Mouse (Mus musculus): ENCODE results near the gene Ldhd.

Gene Ldhd

DNA sequence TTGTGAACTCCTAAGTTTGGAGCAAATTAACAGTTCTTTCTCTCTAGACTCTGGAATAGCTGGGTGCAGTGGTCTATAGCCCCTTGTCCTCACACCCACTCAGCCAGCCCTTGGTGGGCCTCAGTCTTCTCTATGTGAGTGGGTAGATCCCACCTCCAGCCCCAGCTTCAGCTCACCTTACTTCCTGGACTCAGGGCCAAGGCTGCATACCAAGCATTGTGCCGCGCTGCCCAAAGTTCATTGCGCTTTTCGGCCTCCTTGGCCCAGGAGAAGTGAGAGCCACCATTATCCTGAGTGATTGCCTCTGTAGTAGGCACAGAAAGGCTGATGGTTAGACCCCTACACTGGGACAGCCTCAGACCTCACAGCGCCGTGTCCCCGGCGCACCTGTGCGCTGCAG, 2.3 kb downstream of the Ldhd start:
- DNase-seq (ENCODE audit: low spot score): no peak

DNA sequence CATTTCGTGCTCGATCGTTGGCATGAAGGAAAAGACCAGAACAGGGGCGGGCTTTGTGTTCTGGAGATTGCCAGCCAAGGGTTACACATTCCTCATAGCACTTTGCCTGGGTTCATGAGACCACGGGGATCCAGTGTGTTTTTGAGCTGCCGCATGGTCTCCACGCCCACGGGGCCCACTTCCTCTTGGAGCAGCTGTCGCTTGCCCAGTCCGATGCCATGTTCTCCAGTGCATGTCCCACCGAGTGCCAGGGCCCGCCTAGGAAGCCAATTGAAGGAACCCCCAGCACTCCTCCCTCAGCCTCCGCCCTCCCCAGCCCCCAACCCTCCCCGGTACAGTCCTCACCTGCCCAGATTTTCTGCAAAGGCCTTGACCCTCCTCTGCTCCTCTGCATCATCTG, 3.2 kb downstream of the Ldhd start:
- no peak for DNase-seq (ENCODE audit: low spot score)

DNA sequence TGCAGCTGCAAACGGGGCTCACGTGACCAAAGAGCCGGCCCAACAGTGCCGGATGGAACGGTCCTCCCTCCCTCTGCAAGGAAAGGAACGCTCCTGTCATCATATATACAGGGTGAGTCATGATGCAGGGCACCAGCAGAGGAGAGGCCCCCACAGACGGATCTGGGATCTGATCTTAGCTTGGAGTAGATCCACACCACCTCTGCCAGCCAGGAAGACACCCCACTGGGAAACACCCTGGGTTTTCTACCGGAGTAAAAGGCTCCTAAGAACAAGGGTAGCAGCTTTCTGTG, 3.7 kb downstream of the Ldhd start:
- no peak for DNase-seq (ENCODE audit: low spot score)

DNA sequence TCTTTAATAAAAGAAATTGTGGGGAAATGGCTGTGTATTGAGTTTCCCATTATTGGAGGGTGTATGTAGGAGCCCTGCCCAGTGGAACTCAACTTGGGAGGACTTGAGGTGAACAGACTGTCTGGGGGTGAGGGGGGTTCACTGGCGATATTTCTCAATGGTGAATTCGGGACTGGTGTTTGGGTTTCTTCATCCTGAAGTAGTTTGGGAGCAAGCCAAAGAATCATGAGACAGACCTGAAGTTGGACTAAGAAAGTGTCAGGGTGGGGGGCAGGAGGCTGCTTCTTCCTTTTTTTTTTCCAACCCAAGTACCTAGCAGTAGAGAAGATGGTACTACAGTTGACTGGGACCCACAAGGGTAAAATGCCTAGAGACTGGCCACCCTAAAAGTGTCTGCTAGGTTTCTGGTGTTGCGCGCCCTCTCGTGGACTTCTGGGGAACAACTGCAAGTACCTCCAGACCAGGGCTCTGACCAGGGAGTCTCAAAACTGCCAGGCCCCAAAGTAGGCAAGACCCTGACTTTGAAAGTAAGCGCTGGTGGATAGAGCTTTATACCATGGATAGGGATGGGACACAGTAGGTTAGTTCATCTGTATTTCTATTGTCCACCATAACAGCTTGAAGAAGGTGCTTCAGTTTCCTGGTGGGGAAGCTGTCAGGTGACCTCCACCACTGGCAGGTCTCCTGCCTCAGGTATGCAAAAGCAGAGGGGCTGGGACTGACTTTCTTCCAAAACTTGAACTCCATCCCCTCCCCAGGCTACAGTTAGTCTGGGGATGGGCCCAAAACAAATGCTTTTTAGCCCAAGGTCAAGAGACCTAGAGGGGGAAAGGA, 4.3 kb downstream of the Ldhd start:
- peak; percentile 94 for DNase-seq (ENCODE audit: low spot score)

DNA sequence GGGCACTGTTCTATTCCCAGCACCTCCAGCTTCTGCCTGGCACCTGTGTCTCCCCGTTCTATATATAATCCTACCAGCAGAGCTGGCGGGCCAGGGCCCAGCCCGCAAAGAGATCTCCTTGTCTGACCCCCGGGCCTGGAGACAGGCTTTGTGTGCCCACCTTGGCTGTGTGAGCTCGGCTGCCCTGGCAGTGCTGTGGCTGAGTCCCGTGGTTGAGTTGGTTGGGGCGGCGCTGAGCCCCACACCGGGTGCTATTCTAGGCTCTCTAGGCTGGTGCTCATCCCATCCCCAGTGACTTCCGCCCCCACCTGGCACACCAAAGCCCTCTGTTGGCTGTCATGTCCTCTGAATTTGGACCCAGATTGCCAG, 5.3 kb downstream of the Ldhd start:
- DNase-seq (ENCODE audit: low spot score): no peak

DNA sequence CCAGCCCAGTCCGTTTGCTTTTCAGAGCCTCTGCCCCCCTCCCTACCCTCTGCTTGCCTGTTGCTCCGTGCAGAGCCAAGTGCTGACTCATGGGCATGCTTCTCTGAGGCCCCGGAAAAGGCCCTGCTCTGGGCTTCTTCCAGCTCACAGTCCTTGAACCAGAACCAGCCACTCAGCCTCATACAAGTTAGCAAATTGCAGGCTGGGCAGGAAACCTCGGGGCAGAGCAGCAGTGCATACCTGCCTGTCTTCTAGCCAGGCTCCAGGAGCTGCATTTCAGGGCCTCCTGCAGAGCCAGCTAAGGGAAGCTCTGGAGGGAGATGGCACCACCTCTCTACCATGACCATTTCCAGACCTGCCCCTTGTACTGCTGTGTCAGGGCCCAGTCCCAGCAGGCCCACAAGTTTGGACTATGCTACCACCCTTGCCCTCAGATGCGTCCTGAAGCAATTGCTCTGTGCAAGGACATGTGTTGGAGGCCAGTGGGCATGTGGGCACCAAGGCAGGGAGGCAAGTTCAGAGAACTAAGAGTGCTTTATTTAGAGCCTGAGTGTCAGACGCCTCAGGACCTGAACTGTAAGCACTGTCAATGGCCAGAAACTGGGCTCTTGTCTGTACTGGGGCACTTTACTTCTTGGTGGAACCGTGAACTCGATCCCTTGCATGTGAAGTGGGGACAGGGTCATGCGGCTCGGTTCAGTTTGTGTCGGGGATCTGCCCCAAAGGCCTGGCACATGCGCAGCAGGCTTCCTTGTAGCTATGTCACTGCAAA, 5.9 kb downstream of the Ldhd start:
- peak; percentile 88 for DNase-seq (ENCODE audit: low spot score)

DNA sequence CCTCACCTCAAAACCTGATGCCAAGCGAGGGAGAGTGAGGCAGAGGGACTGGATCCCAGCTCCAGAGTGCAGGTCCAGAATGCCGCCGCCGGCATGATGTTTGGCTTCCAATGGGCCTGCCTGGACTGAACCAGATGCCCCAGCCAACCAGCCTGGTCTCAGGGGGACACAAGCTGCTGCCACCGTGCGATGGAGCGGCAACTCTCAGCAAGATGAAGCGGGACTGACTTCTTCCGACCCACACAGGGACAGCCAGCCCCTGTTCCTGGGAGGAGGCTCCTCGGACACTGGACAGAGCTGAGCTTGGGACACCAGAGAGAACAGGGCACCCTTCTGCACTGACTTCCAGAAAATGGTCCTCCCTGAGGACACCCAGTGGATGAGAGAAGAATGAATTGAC, 7.6 kb downstream of the Ldhd start:
- no peak for DNase-seq (ENCODE audit: low spot score)

DNA sequence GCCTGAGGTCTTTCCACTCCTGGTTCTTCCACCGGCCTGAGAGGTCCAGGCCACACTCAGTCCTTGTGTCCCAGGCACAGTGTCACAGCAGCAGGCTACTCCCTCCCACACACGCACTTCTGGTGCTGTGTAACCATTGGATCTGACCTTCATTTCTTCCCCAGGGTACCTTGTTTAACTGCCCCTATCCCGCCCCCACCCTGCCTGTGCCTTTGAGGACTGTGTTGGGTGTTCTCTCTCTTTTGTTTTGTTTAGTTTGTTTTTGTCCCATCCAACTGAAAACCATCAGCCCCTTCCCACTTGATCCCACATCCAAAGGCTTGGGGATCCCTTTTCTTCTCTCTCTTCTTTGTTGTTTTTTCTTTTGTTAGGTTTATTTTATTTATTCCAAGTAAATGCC, 8.1 kb downstream of the Ldhd start:
- no peak for DNase-seq (ENCODE audit: low spot score)

DNA sequence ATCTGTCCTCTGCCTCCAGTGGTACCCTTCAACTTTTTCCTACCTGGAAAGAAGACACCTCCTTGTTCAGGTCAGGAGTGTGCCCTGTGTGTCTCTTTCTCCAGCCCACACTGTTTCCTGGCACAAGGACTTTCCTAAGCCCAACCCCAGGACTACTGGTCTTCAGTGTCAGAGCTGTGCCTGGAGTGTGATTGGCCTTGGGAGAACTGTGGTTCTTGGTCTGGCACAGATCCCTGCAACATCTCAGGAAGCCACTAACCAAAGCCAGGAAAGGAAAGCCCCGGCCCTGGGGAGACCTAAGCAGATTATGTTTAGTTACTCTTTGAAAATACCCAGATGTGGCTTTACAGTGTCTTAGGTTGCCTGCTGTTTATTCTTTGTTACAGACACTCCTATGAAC, 10.2 kb downstream of the Ldhd start:
- DNase-seq (ENCODE audit: low spot score): peak; percentile 72

DNA sequence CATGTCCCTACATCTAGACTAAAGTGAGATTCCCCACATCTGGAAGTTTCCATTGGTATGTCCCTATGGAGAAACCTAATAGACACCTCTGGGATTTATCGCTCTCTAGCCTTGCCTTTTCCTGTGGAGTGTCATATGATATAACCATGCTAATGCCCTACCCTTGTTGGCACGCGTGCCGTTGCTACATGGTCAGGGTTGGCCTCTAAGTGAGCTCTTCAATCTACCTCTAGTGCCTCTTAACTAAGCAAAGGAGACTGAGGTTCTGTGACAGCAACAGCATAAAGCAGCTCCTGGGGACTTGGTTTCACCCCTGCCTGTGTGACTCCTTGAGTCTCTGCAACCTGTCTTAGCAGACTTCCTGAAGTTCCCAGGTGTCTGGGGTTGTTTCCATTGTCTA, 11.9 kb downstream of the Ldhd start:
- DNase-seq (ENCODE audit: low spot score): no peak

DNA sequence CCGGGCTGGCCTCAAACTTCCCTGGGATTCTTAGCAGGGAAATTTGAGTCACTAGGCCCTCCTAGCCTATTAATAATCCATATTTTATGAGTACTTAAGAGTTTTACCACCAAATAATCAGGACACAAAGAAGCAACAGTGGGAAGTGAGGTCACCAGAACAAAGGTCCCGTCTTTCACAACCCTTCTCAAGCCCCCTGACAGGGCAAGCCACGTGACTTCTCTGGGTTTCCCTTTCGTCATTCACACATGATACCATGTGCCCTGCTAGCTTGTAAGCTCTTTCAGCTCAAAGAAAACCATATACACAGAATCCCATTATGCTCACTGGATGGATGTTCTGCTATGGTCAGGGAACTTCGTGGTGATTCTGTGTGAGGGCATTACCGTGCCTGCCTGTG, 12.4 kb downstream of the Ldhd start:
- DNase-seq (ENCODE audit: low spot score): no peak

DNA sequence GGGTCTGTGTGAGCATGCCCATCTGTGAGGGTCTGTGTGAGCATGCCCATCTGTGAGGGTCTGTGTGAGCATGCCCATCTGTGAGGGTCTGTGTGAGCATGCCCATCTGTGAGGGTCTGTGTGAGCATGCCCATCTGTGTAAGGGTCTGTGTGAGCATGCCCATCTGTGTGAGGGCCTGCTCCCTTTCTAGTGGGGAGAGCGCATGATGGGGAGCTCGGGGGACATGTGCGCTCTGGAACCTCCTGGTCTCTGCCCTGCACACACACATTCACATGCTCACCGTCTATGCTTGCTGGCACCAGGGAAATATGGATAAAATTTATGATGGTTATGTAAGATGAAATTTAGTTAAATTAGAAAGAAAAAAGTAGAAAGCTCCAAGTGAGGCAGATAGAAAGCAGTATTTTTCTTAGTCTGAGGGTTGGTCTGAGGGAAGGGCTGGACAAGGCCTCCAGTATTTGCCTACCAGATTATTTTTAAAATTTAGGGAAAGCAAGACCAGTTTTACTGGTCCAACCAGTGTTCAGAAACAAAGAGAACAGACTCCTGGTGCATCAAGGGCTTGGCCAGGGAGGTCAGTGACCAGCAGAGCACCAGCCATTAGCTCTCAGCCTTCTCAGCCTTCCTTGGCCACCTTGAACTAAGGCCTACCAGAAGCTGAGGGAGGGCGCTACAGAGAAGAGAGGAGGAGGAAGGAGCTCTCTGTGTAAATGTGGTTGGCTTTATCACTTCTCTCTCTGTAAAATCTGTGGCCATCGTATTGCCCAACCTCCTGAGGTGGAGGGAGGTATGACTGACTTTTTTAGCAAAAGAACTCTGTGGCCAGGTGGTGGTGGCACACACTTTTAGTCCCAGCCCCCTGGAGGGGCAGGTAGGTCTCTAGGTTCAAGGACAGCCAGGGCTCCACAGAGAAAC, 15.1 kb downstream of the Ldhd start:
- DNase-seq (ENCODE audit: low spot score): no peak

DNA sequence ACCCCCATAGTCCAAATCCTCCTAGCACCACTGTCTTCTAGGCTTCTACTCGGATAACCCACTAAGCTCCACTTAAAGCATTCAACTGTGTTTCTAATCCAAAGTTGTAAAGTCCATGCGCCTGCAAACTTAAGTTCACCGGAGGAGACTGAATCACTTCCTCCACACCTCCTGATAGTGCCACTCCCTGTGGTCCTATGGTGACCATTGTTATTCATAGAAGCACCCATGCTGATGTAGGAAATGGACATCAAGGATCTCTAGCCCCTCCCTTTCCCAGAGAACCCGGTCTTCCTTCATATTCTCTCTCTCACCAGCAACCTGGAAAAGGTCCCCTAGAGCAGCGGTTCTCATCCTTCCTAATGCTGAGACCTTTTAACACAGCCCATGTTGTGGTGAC, 17.0 kb downstream of the Ldhd start:
- DNase-seq (ENCODE audit: low spot score): no peak

DNA sequence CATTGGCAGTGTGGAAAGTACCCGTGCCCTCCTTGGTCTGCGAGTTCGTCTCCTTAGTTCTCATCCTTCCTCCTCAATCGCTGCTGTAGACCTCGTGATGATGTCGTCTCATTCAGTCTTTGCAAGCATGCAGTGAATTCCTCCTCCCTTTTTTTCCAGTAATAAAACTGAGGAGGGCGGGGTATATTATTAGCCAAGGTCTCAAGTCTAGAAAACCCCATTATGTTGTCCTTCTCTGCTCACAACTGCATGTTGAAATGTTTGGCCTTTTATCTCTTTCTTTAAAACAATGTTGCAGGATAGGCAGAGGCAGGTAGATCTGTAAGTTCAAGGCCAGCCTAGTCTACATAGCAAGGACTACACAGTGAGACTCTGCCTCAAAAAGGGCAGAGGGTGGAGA, 22.8 kb downstream of the Ldhd start:
- no peak for DNase-seq (ENCODE audit: low spot score)

DNA sequence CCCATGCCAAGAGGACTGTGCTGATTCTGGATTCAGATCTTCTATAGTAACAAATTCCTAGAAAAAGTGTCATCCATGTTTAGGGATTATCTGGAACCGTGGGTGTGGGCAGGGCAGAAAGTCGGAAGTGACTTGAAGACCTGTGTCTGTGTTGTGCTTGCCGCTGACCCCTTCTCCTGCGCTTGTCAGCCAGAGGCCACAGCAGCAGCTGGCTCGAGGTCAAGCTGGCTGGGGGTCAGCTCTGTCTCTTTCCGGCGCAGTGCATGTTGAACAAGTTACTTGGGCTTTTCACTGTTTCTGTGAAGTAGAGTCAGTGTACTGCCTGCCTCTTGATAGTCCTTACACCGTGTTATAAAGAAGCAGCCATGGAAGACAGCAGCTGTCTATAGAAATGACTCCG, 23.2 kb downstream of the Ldhd start:
- no peak for DNase-seq (ENCODE audit: low spot score)

DNA sequence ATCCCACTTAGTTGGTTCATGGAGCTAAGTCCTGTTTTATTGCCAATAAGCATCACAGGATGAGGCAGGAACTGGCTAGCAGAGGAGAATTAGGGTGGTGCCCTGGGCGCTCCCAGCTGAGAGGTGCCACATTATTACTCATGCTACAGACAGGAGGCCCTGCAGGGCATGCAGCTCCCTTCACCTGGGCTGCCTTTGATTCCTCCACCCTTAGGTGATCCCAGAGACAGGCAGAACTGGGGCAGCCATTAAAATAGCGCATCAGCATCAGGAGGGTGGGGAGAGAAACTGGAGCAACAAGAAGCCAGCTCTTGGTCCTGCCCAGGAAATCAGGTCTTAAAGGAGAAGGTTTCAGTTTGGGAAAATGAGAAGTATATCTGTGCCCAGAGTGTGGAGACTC, 25.2 kb downstream of the Ldhd start:
- no peak for DNase-seq (ENCODE audit: low spot score)

DNA sequence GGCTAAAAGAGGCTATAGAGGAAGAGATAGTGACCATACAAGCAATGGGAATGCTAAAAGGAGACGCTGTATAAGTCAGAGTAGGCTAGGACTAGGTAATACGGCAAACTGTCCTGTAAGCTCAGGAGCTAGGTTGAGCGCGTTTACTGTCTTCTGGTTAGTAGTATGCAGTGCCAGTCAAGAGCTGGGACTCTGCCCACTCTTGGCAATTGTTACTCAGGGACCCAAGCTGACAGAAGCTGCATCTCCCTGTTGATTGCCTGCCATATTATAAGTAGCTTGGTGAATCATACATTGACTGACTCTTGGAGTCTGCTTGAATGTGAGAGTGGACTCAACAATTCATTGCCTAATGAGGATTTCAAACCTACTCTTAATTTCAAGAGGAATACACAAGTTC, 28.1 kb downstream of the Ldhd start:
- no peak for DNase-seq (ENCODE audit: low spot score)

DNA sequence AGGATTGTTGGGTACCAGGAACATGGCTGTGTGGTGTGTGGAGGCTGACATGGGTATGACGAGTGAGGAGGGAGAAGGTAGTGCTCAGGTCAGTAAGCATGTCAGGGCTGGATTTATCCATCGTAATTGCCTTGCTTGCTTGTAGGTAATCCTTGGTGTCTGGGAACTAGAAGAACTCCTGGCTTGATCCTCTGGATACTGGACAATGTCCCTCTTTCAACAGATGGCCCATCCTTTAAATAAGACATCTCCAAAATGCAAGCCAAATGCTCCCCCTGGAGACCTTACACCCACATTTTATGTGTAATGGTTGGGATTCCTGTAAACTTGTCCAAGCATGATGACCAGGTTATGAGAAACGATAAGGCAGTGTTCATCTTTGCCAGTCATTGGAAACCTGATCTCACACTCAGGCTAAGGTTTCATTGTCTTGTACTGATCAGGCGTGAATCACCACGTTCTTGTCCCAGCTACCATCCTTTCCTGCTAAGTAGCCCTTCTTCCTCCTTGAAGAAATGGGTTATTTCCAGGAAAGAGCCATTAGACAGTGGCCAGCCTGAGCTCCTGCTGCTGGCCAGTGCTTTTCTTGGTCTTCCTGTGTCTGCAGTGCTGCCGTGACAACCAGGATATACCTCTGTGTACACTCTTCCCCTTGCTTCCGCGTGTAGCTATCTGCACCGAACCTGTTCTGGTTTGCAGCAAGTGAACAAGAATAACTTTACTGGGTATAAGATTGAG, 30.3 kb downstream of the Ldhd start:
- DNase-seq (ENCODE audit: low spot score): no peak

DNA sequence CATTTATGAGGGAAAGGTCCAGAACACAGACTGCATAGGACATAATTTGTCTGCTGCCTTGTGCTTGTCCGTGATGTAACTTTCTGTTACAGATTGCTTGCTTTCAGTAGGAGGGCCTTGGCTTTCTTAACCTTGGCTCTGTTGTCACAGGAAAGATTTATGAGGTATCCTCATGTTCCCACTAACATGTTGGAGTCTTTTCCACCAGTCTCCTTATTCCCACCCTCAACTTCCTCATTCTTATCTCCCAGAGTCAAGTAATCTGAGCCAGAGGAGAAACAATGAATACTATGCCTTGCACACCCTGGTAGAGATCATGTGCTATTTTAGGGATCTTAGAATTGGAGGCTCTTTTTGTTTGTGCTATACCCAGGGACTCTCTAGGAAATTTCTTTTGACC, 32.9 kb downstream of the Ldhd start:
- DNase-seq (ENCODE audit: low spot score): peak; percentile 87

DNA sequence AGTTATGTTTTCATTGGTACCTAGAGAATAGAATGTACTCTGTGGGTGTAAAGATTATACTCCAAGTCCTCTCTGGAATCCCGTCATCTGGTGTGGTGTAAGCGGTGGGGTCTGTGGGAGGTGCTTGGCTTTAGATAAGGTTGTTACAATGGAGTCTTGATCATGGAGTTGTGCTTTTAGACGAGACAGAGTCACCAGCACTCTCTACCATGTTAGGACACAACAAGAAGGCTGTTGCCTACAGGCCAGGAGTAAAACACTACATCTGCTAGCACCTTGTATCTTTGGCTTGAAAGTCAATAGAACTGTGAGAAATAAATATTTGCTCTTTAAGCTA, 33.7 kb downstream of the Ldhd start:
- no peak for DNase-seq (ENCODE audit: low spot score)

DNA sequence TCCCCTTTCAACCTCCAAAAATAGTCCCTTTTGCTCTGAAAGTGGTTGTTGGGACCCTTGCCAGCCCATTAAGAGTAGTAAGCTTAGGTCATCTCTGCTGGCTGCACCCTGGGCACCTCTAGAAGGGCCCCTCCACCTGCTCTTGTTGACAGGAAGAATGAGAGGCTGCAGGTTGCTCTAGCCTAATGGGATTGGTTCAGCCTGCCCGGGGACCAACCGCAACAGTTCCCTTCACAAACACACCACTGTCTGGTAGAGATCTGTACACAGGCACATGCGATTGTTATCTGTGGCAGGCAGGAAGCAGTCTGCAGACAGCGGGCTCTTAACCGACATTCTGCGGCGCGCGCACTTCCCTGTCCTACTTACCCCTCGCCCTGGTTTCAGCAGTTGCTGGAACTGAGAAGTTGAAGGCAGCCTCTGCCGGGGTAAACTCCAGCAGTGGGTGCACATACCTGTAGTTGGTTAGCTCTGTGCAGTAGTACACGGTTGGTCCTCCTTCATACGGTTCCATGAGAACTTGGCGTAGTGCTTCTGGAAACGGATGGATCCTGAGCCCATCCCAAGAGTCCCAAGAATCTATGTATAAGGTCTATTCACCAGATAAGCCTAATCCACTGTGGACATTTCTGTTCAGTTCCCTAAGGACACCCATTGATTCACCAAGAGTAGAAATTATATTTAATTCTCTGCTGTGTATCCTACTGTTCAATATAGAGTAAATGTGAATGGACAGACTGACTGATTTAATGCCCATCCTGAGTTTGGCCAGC, 34.3 kb downstream of the Ldhd start:
- no peak for DNase-seq (ENCODE audit: low spot score)

DNA sequence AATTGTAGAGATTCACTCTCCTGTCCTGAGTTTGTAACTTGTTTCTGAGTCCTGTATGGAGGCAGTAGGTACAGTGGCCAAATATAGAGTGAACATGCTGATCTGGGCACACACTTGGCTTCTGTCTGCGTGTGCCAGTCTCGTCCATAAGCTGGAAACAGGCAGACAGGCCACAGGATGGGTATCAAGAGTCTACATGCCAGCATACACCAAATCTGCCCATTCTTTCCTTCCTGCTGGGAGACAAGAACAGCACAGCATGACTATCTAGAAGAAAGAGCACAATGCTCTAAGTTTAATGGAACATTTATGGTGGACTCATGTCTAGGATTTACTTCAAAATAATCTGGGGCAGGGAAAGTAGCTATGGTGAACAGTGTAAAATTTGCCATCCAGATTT, 35.2 kb downstream of the Ldhd start:
- no peak for DNase-seq (ENCODE audit: low spot score)
